Mouse (Mus musculus) heart, adult 10 weeks (tissue): Measurements from ENCODE around the gene Scube3. TPM values are rescaled to one million over a fixed set of nuclear protein-coding genes. Genes with fewer than 3 reads are reported as not detected.

Source experiments
- polyA plus RNA-seq: library from polyadenylated mRNA; stranded (reverse); fragments of 350-450 nt; fragmentation: Illumina TruSeq; extraction: RNeasy Lipid Tissue Mini Kit (QIAGEN cat#74804); gene quantifications from one replicate; pipeline ENCODE4 v1.2.3, GENCODE M21; 2014; ENCODE audit warnings: low read depth, low replicate concordance

Scube3 gene
- polyA plus RNA-seq, result 1.1 TPM

GRCm38 (mm10) chr17:28141771-28142699 lies at the start of gene Scube3:
Gene Scube3, plus strand, starts transcription at chr17:28142141.

DNA sequence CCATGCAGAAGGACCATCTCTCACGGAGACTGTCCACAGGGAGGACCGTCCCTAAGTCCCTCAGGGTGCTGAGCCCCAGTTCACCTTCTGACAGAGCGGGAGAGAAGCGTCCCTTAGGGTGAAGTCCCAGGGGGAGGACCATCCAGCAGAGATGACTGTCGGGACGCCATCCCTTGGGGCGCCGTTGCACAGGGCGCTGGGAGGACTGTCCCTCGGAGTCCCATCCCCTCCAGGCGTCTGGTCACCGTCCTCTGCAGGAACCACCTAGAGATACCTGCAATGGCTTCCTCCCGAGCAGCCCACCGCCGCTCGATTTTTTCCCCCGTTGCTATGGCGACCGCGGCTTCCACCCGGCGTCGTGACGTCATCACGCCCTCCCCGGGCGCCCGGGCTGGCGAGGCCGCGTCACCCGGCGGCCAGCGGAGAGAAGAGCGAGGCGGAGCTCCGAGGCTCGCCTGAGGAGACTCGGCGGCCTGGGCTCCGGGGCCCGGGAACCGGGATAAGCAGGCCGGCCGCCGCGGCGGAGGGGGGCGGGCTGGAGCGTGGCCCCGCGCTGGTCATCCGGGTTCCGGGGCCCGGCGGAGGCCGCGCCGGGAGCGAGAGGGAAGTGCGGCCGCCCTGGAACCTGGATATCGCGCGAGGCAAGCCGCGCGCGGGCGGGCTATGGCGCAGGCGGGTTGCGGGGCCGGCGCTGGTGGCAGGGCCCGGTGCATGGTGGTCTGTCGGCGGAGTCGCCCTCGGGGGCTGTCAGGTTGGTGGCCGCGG lies 35.0 kb downstream of the Scube3 start, which contains the start of gene Zfp523:
Gene Zfp523 (plus strand): TSS at position 355 of the 765 bp plus-strand sequence.

GRCm38 (mm10) chr17:28207591-28208313 lies 65.8 kb downstream of the Scube3 start, which contains the start of gene Def6:
Gene Def6, plus strand, starts transcription at chr17:28207778.

Other genes with a start within 250 kb of the Scube3 start
- 58.3 TPM for gene Anks1, start 232.8 kb upstream of the Scube3 start, polyA plus RNA-seq
- 38.3 TPM for gene Taf11, start 232.3 kb upstream of the Scube3 start, polyA plus RNA-seq
- gene Tcp11, start 61.5 kb upstream of the Scube3 start, polyA plus RNA-seq, result 0.31 TPM
- 24.5 TPM for gene Zfp523, start 35.0 kb downstream of the Scube3 start, polyA plus RNA-seq
- gene Def6, start 65.6 kb downstream of the Scube3 start, polyA plus RNA-seq, result 2.6 TPM
- gene Ppard, start 90.6 kb downstream of the Scube3 start, polyA plus RNA-seq, result 19.9 TPM
- 14.6 TPM for gene Fance, start 171.4 kb downstream of the Scube3 start, polyA plus RNA-seq
- gene Rpl10a, start 186.3 kb downstream of the Scube3 start, polyA plus RNA-seq, result 427 TPM
- 19.4 TPM for gene Tead3, start 208.7 kb downstream of the Scube3 start, polyA plus RNA-seq
- 1.1 TPM for gene Tulp1, start 223.1 kb downstream of the Scube3 start, polyA plus RNA-seq